Mouse (Mus musculus): ENCODE data around the gene AU021092. TPM values are rescaled to one million over a fixed set of nuclear protein-coding genes. Genes with fewer than 3 reads are reported as not detected.

AU021092 gene
- polyA plus RNA-seq, 1 experiment from 2014 or later: 0.71 TPM

GRCm38 (mm10) chr16:5183310-5183975 lies 38.7 kb downstream of the AU021092 start:
- Histone ChIP-seq H3K27ac (no peak overlapping the region), H3K9ac (no peak overlapping the region), H3K9me3 (replicated peaks) (no peaks in the 10 kb centered on the region), H3K27me3 (no peaks in the 10 kb centered on the region), H3K4me1 (replicated peaks) (no peaks in the 10 kb centered on the region), H3K4me3 (replicated peaks) (no peak overlapping the region), H3K4me2 (no peak overlapping the region), H3K36me3 (no peaks in the 10 kb centered on the region)
- no peak for DNase-seq
- no peak for ATAC-seq (ENCODE audit: low read depth)
- WGBS (ENCODE audit: insufficient replicate concordance): 67% methylated on average over 18 of the region's 18 CpGs

DNA sequence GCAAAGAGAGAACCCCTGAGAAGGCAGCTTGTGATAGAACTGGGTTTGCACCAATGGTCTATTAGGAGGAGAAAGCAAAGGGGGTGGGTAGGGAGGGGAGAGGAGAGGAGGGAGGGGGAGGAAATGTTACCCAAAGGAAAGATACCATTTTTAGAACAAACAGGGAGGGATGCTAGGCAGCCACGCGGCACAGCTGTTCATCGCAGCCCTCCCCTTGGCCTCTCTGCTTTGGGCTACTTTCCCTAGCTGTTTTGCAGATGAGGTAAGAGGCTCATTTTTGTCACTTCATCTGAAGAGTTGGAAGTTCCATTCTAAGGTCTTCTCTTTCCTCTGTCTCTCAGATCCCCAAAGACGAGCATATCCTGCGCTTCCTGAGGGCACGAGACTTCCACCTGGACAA lies 49.5 kb downstream of the AU021092 start:
- no peak for ATAC-seq (ENCODE audit: low read depth)
- Histone ChIP-seq H3K4me3 (replicated peaks) (no peak overlapping the region), H3K4me1 (replicated peaks) (no peaks in the 10 kb centered on the region), H3K27me3 (no peaks in the 10 kb centered on the region), H3K4me2 (no peak overlapping the region), H3K27ac (no peak overlapping the region), H3K9me3 (replicated peaks) (no peaks in the 10 kb centered on the region), H3K36me3 (no peaks in the 10 kb centered on the region), H3K9ac (no peak overlapping the region)
- no peak for DNase-seq
- WGBS (ENCODE audit: insufficient replicate concordance): 72% methylated on average over 6 of the region's 6 CpGs

DNA sequence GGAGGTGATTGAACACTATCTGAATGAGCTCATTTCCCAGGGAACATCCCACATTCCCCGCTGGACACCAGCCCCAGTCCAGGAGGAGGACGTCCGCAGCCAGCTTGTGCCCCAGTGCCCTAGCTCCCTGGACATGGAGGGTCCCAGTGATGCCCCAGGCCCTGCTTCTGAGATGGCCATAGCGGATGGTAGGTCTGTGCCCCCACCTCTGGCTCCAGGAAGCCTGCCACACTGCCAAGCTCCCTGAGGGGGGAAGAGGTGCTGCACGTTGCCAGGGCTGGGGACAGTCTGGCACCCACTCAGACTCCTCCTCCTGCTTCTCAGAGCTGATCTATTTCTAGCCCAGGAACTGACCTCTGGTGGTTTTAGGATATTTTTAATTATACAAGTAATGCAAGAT lies 53.3 kb downstream of the AU021092 start:
- H3K4me3 ChIP-seq (replicated peaks): no peak overlapping the region
- no peak for DNase-seq
- 62% methylated on average over 5 of the region's 5 CpGs for WGBS (ENCODE audit: insufficient replicate concordance)
- ATAC-seq (ENCODE audit: low read depth): no peak
- H3K36me3 ChIP-seq: no peaks in the 10 kb centered on the region
- H3K4me2 ChIP-seq: no peak overlapping the region
- no peaks in the 10 kb centered on the region for H3K27me3 ChIP-seq
- H3K9ac ChIP-seq: no peak overlapping the region
- no peak overlapping the region for H3K27ac ChIP-seq
- no peaks in the 10 kb centered on the region for H3K4me1 ChIP-seq (replicated peaks)
- no peaks in the 10 kb centered on the region for H3K9me3 ChIP-seq (replicated peaks)

- H3K9me3 ChIP-seq (replicated peaks): no peaks in the 10 kb centered on the region
- no peak for DNase-seq
- H3K27ac ChIP-seq: no peak overlapping the region
- WGBS (ENCODE audit: insufficient replicate concordance): 67% methylated on average over 2 of the region's 2 CpGs
- H3K27me3 ChIP-seq: no peaks in the 10 kb centered on the region
- no peaks in the 10 kb centered on the region for H3K4me1 ChIP-seq (replicated peaks)
- H3K9ac ChIP-seq: no peak overlapping the region
- no peaks in the 10 kb centered on the region for H3K36me3 ChIP-seq
- no peak overlapping the region for H3K4me3 ChIP-seq (replicated peaks)
- ATAC-seq (ENCODE audit: low read depth): no peak
- no peak overlapping the region for H3K4me2 ChIP-seq
These were observed 54.1 kb downstream of the AU021092 start for GRCm38 (mm10) chr16:5168038-5168437.

- ATAC-seq (ENCODE audit: low read depth) (no peak), DNase-seq (no peak)
- 71% methylated on average over 6 of the region's 6 CpGs for WGBS (ENCODE audit: insufficient replicate concordance)
These were observed 57.8 kb downstream of the AU021092 start for GRCm38 (mm10) chr16:5164327-5164726.

More at GRCm38 (mm10) chr16:5164327-5164726, 57.8 kb downstream of the AU021092 start:
- Histone ChIP-seq H3K9me3 (replicated peaks) (no peaks in the 10 kb centered on the region), H3K4me1 (replicated peaks) (no peaks in the 10 kb centered on the region), H3K27ac (no peak overlapping the region), H3K27me3 (no peaks in the 10 kb centered on the region), H3K4me2 (no peak overlapping the region), H3K4me3 (replicated peaks) (no peak overlapping the region), H3K9ac (no peak overlapping the region), H3K36me3 (no peaks in the 10 kb centered on the region)

Small RNA genes lying within 50 kb of the gene (microRNA-seq; reads per million reads assigned to microRNA genes)
- not detected for gene Gm23689
- not detected for gene Gm26095
- not detected for gene Mir6364

Other genes starting within 250 kb of the AU021092 start
- gene Sept12, start 224.4 kb downstream of the AU021092 start, polyA plus RNA-seq (2015; fragmentation: Nextera tagmentation; extraction: Ambion mirVana): not detected in 2 replicates
- 4.6 and 6.3 TPM in 2 replicates for gene Smim22, start 215.0 kb downstream of the AU021092 start, polyA plus RNA-seq (2015; fragmentation: Nextera tagmentation; extraction: Ambion mirVana)
- 42.6 and 45.7 TPM in 2 replicates for gene Rogdi, start 208.7 kb downstream of the AU021092 start, polyA plus RNA-seq (2015; fragmentation: Nextera tagmentation; extraction: Ambion mirVana)
- gene Glyr1, start 172.4 kb downstream of the AU021092 start, polyA plus RNA-seq (2015; fragmentation: Nextera tagmentation; extraction: Ambion mirVana): 44.6 and 53.8 TPM in 2 replicates
- 8.6 and 8.9 TPM in 2 replicates for gene Ubn1, start 172.2 kb downstream of the AU021092 start, polyA plus RNA-seq (2015; fragmentation: Nextera tagmentation; extraction: Ambion mirVana)
- 0.14 and 0.24 TPM in 2 replicates for gene Ppl, start 89.9 kb downstream of the AU021092 start, polyA plus RNA-seq (2015; fragmentation: Nextera tagmentation; extraction: Ambion mirVana)
- 0.02 TPM in 1 of 2 replicates, not detected in the other for gene Sec14l5, start 75.2 kb downstream of the AU021092 start, polyA plus RNA-seq (2015; fragmentation: Nextera tagmentation; extraction: Ambion mirVana)
- 17.9 and 18.0 TPM in 2 replicates for gene Nagpa, start 18.3 kb downstream of the AU021092 start, polyA plus RNA-seq (2015; fragmentation: Nextera tagmentation; extraction: Ambion mirVana)
- 14.8 TPM in 2 replicates for gene Alg1, start 11.3 kb upstream of the AU021092 start, polyA plus RNA-seq (2015; fragmentation: Nextera tagmentation; extraction: Ambion mirVana)
- 12.3 and 15.0 TPM in 2 replicates for gene Eef2kmt, start 33.7 kb upstream of the AU021092 start, polyA plus RNA-seq (2015; fragmentation: Nextera tagmentation; extraction: Ambion mirVana)